Mouse (Mus musculus): ENCODE measurements around the gene Metap1d. TPM values are rescaled to one million over a fixed set of nuclear protein-coding genes. Genes with fewer than 3 reads are reported as not detected.

The Metap1d gene
- polyA plus RNA-seq, 1 experiment = not detected

DNA sequence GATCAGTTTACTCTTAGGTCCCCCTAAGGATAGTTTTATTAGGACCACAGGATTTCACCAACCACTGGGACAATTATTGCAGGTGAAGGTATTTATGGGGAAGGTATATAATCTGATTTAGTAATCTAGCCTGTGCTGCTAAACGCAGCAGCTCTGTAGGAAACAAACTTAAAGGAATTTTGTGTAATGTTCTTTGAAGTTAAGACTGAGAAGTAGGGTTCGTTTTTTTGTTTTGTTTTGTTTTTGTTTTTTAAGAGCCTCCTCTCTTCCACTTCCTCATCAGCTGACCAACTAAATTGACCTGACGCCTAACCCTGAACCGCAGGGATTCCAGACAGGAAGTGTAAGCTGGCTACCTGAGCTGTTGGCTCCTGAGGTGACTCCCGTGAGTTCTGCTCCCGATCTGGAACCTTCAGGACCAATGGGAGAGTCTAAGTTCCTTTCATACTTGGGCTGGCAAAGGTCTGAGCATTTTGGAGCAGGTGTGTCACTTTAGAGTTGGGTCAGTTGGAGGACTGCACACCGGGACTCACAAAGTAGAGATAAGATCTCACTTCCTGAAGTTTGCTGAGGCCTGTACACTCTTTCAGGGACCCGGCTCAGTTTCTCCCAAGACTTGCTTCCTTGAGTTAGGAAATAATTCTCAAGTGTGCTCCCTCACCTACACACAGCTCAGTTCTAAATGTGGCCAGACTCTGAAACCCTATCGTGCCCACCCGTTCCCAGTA, 73.7 kb downstream of the Metap1d start:
- H3K27ac ChIP-seq (ENCODE audit: insufficient read depth, low read depth, low read length) = peak overlapping the region; percentile 87
- TF ChIP-seq CTCF (IDR thresholded peaks at IDR 0.05; ENCODE audit: insufficient read depth, low read depth, low read length) = no peak
- no peak for TF ChIP-seq POLR2A (IDR thresholded peaks at IDR 0.05; ENCODE audit: insufficient read depth, low read depth, low read length)
- WGBS = 13% methylated on average over 10 of the region's 10 CpGs
- peak overlapping the region; percentile 48 for H3K4me3 ChIP-seq (ENCODE audit: insufficient read depth, low read depth, low read length)
- H3K4me1 ChIP-seq (ENCODE audit: control insufficient read depth, insufficient read depth, low read length) = peaks cover 28% of the 10 kb centered on the region

DNA sequence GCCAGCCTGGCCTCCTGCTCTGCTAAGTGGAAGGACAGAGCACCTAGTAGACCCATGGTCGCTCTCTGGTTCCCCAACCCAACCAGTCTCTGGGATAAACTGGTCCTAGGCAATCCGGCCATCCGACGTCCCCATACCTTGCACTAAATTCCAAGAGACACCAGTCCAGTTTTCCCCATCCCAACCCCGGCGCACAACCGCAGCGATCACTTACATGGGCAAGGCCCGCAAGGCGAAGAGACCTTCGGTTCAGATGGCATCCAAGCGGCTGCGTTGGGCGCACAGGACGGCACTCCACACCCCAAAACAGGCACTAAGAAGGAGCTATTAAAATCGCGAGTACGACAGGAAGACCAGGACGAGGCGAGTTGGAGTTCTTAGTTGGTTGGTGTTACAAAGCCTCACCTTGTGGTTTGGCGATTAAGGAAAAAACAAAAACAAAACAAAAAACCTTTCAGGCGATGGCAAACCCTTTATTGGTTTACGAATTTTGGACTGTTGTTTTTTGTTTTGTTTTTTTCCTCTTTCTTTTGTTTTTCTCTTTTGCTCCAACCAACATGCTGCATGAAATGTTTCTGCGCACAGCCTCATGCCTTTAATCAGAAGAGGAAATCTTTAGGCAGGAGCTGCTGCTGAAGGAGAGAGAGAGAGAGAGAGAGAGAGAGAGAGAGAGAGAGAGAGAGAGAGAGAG, 74.4 kb downstream of the Metap1d start:
- no peak for TF ChIP-seq POLR2A (IDR thresholded peaks at IDR 0.05; ENCODE audit: insufficient read depth, low read depth, low read length)
- TF ChIP-seq CTCF (IDR thresholded peaks at IDR 0.05; ENCODE audit: insufficient read depth, low read depth, low read length) = no peak

DNA sequence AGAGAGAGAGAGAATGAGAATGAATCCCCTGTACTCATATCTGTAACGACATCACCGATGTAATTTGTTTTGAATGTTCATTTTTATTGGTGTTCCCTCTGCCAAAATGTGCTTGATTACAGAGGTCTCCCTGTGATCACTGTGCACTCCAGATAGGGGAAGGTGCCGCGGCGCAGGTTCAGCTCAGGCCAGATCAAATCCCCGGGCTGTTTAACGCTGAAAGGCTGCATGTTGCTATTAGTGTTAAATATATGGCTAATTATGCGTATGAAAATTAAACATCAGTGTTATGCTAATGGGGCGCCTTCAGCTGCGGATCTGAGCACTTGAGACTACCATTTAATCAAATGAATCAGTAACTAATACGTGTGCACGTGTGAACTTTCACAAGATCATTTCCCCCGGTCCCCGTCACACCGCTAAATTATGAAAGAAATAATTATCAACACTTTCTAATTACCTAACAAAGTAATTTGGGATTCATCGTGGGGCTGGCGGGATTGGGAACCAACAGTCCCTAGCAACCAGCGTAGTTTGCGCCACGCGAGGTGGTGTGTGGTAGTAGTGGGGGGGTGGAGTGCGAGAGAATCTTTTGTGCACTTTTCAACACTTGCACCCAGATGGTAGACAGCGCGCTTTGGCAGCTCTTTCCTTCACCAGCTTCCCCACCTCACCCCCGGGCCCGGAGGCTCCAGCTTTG, 75.1 kb downstream of the Metap1d start, which contains the start of gene Dlx1:
Dlx1 (plus strand) TSS at position 100 of the 700 bp plus-strand sequence.
- Histone ChIP-seq H3K4me1 (ENCODE audit: control insufficient read depth, insufficient read depth, low read length) (peaks cover 25% of the 10 kb centered on the region), H3K4me3 (ENCODE audit: insufficient read depth, low read depth, low read length) (peak within 1 kb of the TSS; percentile 56), H3K27ac (ENCODE audit: insufficient read depth, low read depth, low read length) (peak within 1 kb of the TSS; percentile 87)
- TF ChIP-seq CTCF (IDR thresholded peaks at IDR 0.05; ENCODE audit: insufficient read depth, low read depth, low read length) (no peak), POLR2A (IDR thresholded peaks at IDR 0.05; ENCODE audit: insufficient read depth, low read depth, low read length) (no peak)
- WGBS = 4% methylated on average over 26 of the region's 26 CpGs

More for the DNA sequence above, 74.4 kb downstream of the Metap1d start:
- H3K4me3 ChIP-seq (ENCODE audit: insufficient read depth, low read depth, low read length) = peak overlapping the region; percentile 48
- H3K4me1 ChIP-seq (ENCODE audit: control insufficient read depth, insufficient read depth, low read length) = peaks cover 28% of the 10 kb centered on the region
- 11% methylated on average over 24 of the region's 24 CpGs for WGBS
- H3K27ac ChIP-seq (ENCODE audit: insufficient read depth, low read depth, low read length) = peak overlapping the region; percentile 87

DNA sequence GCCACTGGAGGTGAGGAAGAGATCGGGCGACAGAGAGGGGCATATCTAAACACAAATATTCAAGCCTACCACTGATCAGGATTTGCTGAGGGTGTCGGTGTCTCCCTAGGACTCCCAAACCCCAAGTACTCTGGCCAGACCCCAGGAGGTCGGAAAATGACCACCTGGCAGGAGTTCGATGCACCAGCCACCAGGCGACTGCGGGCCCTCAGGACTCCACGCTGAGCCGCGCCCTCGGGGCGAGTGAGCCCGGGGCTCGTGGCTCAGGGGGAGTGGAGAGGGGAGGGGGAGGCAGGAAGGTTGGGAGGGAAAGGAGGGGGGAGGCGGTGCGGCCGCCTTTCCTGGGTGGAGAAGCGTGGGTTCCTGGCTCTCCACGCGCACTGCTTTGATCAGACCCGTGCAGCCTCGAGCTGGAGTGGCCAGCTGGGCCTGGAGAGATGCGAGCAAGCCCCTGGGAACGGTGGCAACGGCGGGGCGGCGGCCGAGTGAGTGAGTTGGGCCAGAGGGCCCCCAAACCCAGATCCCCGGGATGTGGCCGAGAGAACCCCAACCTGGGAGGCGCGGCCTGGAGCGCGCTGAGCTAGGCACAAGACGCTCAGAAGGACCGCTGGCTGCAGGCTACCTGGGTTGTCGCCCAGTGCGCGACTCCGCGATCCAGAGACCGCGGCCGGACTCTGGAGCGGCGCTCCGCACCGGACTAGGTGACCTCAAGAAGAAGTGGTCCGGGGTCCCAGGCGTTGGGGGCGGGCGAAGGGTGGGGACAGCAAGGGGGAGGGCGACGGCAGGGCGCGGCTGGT, 75.8 kb downstream of the Metap1d start:
- H3K27ac ChIP-seq (ENCODE audit: insufficient read depth, low read depth, low read length) = peak overlapping the region; percentile 87
- no peak for TF ChIP-seq CTCF (IDR thresholded peaks at IDR 0.05; ENCODE audit: insufficient read depth, low read depth, low read length)
- TF ChIP-seq POLR2A (IDR thresholded peaks at IDR 0.05; ENCODE audit: insufficient read depth, low read depth, low read length) = peak; percentile 31; the same call in 1 of the 2 replicates
- peak overlapping the region; percentile 56 for H3K4me3 ChIP-seq (ENCODE audit: insufficient read depth, low read depth, low read length)
- H3K4me1 ChIP-seq (ENCODE audit: control insufficient read depth, insufficient read depth, low read length) = peaks cover 19% of the 10 kb centered on the region
- under 1% methylated on average over 56 of the region's 57 CpGs for WGBS

DNA sequence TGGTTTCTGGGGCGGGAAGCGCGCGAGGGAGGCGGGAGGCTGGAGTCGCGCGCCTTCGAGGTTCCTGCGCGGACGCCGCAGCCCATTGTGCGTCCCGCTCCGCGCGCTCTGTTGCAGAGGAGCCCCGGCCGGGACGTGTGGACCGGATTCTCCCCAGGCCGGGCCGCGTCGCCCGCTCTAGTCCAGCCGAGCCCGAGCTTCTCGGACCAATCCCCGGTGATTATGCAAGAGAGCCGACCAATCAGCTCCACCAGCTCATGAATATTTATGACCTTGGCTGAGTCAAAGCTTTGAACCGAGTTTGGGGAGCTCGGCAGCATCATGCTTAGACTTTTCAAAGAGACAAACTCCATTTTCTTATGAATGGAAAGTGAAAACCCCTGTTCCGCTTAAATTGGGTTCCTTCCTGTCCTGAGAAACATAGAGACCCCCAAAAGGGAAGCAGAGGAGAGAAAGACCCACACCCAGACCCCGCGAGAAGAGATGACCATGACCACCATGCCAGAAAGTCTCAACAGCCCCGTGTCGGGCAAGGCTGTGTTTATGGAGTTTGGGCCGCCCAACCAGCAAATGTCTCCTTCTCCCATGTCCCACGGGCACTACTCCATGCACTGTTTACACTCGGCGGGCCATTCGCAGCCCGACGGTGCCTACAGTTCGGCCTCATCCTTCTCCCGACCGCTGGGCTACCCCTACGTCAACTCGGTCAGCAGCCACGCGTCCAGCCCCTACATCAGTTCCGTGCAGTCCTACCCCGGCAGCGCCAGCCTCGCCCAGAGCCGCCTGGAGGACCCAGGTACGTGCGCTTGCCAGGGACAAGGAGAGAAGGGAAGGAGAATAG, 76.7 kb downstream of the Metap1d start:
- peak overlapping the region; percentile 56 for H3K4me3 ChIP-seq (ENCODE audit: insufficient read depth, low read depth, low read length)
- H3K27ac ChIP-seq (ENCODE audit: insufficient read depth, low read depth, low read length) = peak overlapping the region; percentile 87
- TF ChIP-seq CTCF (IDR thresholded peaks at IDR 0.05; ENCODE audit: insufficient read depth, low read depth, low read length) (no peak), POLR2A (IDR thresholded peaks at IDR 0.05; ENCODE audit: insufficient read depth, low read depth, low read length) (peak; percentile 72; the same call in 1 of the 2 replicates)
- 1% methylated on average over 60 of the region's 60 CpGs for WGBS
- peaks cover 20% of the 10 kb centered on the region for H3K4me1 ChIP-seq (ENCODE audit: control insufficient read depth, insufficient read depth, low read length)

DNA sequence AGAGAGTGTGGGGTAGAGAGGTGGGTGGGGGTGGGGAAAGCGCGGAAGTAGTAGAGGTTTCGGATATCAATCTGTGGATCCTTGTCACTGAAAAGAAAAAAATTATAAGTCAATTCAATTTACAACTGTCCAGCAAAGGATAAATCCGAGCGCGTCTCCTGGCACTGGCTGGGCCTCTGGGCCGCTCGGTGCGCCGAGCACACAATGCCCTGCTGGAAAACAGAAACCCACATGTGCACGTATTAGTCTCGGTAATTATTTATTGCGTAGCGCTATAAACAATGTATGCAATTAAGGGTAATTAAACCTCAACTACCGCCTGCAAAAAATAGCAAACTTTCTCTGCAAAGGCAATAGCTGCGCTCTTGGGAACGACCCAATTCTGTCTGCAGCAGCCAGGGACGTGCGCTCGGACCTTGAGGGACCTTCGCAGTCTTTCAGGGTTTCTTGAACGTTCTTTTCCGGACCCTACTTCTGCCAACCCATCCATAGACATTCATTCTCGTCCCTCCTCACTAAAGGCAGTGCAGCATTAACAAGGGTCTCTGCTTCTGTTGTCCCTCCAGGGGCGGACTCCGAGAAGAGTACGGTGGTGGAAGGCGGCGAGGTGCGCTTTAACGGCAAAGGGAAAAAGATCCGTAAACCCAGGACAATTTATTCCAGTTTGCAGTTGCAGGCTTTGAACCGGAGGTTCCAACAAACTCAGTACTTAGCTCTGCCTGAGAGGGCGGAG, 77.5 kb downstream of the Metap1d start:
- Histone ChIP-seq H3K27ac (ENCODE audit: insufficient read depth, low read depth, low read length) (peak overlapping the region; percentile 99), H3K4me3 (ENCODE audit: insufficient read depth, low read depth, low read length) (peak overlapping the region; percentile 56), H3K4me1 (ENCODE audit: control insufficient read depth, insufficient read depth, low read length) (peaks cover 15% of the 10 kb centered on the region; the same call in 1 of the 2 replicates)
- TF ChIP-seq CTCF (IDR thresholded peaks at IDR 0.05; ENCODE audit: insufficient read depth, low read depth, low read length) (no peak), POLR2A (IDR thresholded peaks at IDR 0.05; ENCODE audit: insufficient read depth, low read depth, low read length) (peak; percentile 41; the same call in 1 of the 2 replicates)
- WGBS = 1% methylated on average over 34 of the region's 34 CpGs

DNA sequence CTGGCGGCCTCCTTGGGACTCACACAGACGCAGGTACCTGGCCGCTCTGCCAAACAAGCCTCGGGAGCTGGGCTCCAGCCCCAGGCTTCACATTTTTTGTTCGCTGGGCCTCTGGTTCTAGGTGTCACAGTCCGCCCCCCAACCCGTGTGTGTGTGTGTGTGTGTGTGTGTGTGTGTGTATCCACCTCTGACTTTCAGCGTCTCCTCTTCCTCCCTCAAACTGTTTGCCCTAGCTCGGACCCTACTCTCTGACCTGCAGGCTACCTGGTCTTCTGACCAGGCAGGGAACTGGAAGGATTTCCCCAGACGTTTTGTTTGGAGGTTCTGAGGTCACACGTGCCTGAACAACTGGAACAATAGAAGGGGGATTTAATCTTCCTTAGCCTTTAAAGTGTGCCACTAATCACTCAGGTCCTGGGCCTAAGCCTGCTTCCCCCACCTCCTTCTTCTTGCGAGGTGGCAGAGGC, 78.1 kb downstream of the Metap1d start:
- peaks cover 11% of the 10 kb centered on the region; the same call in 1 of the 2 replicates for H3K4me1 ChIP-seq (ENCODE audit: control insufficient read depth, insufficient read depth, low read length)
- H3K4me3 ChIP-seq (ENCODE audit: insufficient read depth, low read depth, low read length) = peak overlapping the region; percentile 56
- H3K27ac ChIP-seq (ENCODE audit: insufficient read depth, low read depth, low read length) = peak overlapping the region; percentile 99
- TF ChIP-seq CTCF (IDR thresholded peaks at IDR 0.05; ENCODE audit: insufficient read depth, low read depth, low read length) (no peak), POLR2A (IDR thresholded peaks at IDR 0.05; ENCODE audit: insufficient read depth, low read depth, low read length) (no peak)
- WGBS = 4% methylated on average over 12 of the region's 12 CpGs

Measured in olfactory bulb, adult 2 months (tissue).